Mouse (Mus musculus): ENCODE measurements around the gene Aldh1a1.
"Not testable (repeated sequence)": the region's sequence is repeated elsewhere in the genome, so short reads cannot be mapped to it uniquely, and the experiment has no call there.

Aldh1a1 gene

DNA sequence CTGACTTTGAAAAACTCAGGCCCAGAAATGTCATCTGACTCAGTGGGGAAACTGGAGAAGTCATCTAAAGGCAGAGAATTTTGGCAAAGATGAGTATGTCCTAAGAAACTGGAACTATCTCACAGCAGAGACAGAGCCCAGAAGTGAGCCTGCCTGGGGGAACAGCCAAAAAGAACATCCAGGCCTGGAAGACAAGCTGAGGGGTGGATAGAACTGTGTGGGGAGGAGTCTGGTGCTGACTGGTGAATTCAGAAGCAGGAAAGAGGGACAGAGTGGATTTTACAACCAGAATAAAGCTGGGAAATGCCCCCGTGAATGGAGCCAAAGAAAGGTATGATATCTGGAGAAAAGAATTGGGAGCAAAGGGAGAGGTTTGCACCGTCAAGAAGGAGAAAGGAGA lies at the start of gene Aldh1a1:
Gene Aldh1a1 (plus strand): TSS at position 225 of the 400 bp plus-strand sequence.
- no peak for DNase-seq (ENCODE audit: low spot score)

DNA sequence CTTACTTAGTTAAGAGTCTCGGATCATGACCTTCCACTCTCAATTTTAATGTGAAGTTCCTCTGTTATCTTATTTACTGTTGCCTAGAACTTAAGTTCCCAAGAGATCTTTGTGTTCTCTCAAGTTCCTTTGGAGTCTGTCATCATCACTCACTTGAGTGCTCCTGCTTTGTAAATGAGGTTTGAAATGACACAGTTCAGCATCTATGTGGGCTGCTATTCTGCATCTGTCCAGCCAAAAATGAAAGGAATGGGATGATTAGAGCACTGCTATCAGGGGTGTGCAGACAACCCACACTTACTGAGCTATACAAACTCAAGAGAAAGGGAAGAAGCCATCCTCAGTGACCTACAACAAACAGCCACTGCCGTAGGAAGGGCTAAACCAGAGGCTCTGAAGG lies 44.7 kb upstream of the Aldh1a1 start:
- no peak for DNase-seq (ENCODE audit: low spot score)

DNA sequence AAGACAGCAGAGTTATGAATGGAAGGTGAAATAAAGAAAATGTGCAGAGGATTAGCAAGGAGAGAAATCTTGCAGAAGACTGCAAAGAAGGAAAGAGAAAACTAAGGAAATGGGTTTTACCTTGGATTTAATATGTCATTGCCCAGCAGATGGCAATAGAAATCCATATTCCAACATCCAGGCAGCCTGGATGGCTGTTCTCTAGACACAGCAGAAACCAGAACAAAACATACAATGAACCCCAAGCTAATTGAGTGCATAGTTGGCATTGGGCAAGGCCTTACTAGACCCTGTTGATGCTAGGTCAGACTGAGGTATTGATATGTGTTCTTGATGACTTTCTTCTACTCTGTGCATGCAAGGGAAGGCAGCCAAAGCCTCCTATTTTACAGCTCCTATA lies 43.0 kb upstream of the Aldh1a1 start:
- peak; percentile 24 for DNase-seq (ENCODE audit: low spot score)

DNA sequence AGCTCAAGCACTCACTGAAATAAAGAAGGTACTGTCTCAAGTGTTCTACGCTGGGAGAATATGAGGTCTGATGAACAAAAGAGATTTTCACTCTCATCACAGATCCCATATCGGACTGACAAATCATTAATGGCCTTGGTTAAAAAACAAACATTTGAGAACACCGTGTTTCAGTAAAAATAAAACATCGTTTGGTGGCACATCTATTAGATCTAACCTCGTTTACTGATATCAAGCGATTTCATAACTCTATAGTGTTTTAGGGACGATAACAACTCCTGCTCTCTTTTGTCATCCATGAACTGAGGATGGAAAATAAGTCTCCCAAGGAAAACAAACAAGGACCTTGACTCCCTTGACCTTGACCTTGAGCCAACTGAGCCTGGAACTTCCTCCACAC lies 41.5 kb upstream of the Aldh1a1 start:
- DNase-seq (ENCODE audit: low spot score), result no peak

DNA sequence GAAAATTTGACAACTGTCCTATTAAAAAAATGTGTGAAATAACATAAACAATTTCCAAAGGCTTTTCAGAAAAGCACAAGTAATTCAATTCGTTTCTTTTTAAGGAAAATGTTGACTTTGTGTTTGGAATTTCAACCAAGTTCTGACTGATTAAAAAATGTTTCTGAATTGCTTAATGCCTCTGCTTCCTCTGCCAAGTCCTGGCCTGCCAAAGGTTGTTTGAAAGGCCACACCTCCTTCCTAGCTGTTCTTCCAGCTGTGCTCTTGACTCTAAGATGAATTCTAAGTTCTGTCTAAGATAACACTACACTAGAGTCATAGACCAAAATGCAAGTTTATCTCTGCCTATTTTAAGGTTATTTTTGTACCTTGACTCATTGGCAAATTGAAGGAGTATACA lies 8.0 kb upstream of the Aldh1a1 start:
- no peak for DNase-seq (ENCODE audit: low spot score)

DNA sequence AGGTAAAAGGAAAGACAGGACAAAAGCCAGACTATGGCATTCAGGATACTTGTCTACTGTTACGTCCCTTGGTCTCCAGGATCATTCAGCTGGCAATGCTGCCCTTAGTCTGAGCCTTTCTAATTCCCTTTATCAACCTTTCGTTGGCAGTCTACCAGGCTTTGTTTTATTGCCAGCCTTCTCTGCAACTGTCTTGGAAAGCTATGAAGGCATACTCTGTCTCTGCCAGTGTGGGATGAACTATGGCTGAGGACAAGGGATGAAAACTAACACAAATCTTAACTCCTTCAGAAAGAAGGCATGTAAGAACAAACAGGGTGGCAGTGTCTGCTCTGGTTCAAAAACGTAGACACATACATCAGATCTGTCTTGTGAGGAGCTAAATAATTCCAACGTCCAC lies 565 bp upstream of the Aldh1a1 start:
- no peak for DNase-seq (ENCODE audit: low spot score)

DNA sequence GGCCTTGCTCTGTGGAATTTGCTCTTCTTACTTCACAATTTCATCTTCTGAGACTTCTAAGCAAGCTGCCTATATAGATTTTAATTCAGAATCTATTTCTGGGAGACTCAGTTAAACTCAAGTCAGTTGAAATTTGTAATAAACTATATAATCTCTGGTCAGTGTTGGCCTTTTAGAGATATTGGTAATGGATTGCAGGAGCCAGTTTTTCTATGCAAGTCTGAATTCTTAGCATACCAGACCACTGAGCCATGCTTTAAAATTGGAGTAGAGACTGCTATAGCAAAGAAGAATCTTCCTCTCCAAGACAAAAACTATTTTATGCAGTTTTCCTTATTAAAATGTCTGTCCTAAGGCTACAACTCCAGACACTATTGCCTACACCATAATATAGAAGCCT lies 4.0 kb downstream of the Aldh1a1 start:
- DNase-seq (ENCODE audit: low spot score), result no peak

DNA sequence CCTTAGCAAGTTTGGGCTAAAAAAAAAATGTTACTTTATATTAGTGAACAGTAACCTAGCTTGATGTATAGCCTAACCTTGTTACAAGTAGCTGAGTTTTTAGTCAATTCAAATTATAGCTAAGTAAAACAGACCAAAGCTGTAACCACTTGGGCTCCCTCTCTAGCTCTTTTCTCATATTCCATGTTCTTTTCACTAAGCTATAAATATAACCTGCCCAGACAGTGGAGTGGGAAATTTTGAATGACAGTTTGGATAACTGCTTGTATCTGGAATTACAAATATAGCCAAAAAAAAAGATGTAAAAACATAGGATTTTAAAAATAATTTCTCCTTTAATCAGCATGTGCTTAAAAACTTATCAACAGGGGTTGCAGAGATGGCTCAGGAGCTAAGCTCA lies 12.8 kb downstream of the Aldh1a1 start:
- no peak for DNase-seq (ENCODE audit: low spot score)

DNA sequence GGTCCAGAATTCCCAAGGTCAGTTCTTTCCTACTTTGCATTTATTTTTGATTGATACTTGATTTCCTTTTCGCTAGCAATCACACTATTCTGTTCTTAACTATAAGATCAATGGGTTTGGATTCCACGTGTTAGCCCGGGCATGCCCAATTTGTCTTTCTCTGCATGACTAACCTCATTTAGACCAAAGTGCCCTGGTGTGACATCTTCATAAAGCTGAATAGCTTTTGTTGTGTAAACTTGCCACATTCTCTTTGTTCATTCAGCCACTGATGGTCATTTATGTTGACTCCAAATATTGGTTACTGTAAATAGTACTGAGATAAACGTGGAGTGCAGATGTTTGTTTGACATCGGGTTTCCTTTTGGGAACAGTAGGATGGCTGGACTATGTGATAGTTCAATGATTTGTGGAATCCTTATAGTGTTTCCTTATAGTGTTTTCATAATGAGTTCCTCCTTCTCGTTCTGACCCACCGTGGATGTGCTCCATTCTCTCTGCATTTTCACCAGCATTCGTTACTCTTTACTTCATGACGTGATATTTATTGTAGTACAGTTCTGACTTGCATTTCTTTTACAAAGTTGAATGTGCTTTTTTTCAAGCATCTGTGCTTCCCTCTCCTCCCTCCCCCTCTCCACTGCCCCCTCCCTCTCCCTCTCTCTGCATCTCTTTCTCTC lies 14.6 kb downstream of the Aldh1a1 start:
- DNase-seq (ENCODE audit: low spot score), result no peak

DNA sequence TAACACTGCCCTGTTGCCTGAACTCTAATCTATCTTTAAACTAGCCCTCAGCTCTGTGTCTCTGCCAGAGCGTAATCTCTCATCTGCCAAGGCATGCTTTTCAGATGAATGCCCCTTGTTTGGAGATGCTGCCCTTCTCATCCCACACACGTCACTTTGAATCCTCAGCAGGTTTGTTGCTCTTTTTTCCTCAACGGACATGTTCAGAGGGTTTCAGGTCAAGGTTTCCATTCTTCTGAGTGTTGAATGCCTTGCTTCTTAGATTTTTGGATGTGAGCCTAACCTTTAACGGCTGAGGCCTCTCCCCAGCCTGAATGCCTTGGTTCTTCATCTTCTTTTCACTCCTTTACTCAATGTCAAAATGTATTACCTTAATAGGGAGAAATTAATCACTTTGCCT lies 16.1 kb downstream of the Aldh1a1 start:
- DNase-seq (ENCODE audit: low spot score), result no peak

DNA sequence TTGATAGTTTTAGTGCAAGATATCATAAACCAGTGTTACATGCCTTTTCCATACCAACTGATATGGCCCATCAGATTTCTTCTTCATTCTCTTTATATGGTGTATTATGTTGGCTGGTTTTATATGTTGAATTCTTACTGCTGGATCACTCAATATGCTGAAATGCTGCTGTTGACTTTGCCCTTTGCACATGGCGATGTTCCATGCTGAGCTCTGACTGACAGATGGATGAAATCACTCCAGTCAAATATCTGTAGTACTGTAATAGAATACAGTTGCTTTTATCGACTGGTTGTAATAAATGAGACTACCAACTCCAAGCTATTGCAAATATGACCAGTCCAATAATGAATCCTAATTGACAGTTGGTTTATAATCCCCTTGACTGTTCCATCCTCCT lies 19.5 kb downstream of the Aldh1a1 start:
- DNase-seq (ENCODE audit: low spot score), result no peak

DNA sequence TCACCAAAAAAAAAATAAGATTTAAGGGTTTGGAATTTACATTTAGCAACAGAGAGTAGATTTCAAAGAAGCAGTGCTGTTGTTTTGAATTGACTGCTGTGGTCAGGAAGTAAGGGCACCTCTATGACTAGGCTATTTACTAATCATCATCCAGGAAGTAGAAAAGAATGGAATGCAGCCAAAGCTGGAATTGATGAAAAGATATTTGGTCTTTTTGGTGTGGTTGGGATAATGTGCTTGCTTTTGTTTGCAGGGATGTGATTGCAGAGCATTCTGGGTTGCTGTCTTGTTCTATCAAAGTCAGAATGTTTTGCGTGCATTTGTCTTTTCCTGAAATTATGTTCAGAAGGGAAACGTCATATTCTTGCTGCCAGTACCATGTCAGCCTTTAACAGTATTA lies 20.7 kb downstream of the Aldh1a1 start:
- no peak for DNase-seq (ENCODE audit: low spot score)

DNA sequence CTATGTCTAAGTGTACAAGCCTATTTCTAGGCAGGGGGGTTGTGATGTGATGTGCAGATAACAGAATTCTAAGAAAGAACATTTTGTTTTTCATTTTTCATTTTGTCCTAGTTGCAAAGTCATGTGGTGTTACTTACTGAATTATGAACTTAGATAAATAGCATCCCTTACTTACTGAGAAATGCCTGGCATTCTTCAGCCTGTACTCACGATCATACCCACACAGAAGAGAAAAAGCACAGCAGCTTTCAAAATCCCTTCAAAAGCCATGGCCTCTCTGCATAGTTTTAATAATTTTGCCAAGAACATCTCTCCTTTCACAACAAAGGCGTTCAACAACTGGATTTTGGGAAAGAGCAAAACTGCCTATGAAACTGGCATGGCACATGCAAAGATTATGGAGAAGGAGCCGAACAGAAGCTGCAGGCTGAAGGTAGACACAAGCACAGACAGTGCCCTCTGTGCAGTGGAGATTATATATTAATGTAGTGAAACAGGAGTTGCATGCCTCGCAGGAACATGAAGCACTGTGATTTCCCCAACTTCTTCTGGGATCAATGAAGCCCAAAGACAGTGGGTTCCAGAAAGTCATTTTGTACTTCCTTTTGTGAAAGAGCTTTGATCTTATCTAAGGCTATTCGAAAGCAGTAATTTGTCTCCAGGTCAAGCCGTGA lies 21.3 kb downstream of the Aldh1a1 start:
- no peak for DNase-seq (ENCODE audit: low spot score)

DNA sequence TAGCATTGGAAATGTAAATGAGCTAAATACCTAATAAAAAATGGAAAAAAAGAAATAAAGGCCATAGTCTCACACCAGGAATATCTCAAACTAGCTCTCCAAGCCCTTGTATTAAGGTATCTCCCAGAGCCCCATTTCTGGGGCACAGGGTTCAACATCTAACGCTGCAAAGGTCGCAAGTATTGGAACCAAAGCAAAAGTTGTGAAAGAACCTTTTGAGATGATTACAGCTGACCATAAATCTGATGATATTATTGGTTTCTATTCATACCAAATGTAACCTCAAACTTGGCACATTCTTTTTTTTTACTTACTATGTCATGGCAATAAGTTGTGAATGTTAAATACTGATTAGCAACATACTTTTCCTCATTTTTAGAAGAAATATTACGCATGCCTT lies 24.0 kb downstream of the Aldh1a1 start:
- no peak for DNase-seq (ENCODE audit: low spot score)

DNA sequence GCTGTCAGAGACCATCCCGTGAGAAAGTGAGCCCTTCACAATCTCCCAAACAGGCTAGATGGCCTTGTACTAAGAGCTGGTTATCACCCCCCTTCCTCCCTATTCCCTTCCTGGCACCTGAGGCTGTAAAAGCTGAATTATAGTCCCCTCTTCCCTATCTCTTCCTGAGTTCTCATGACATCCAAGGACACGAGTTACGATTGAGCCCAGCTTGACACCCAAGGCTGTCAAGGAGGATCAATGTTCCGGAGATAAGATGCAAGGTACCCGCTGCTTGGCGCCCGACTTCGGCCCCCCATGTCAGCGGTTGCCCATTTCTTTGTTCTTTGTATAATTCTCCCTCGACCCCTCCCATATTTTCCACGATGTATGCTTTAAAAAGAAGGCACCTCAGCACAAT lies 36.6 kb downstream of the Aldh1a1 start:
- DNase-seq (ENCODE audit: low spot score), result not testable (repeated sequence)

DNA sequence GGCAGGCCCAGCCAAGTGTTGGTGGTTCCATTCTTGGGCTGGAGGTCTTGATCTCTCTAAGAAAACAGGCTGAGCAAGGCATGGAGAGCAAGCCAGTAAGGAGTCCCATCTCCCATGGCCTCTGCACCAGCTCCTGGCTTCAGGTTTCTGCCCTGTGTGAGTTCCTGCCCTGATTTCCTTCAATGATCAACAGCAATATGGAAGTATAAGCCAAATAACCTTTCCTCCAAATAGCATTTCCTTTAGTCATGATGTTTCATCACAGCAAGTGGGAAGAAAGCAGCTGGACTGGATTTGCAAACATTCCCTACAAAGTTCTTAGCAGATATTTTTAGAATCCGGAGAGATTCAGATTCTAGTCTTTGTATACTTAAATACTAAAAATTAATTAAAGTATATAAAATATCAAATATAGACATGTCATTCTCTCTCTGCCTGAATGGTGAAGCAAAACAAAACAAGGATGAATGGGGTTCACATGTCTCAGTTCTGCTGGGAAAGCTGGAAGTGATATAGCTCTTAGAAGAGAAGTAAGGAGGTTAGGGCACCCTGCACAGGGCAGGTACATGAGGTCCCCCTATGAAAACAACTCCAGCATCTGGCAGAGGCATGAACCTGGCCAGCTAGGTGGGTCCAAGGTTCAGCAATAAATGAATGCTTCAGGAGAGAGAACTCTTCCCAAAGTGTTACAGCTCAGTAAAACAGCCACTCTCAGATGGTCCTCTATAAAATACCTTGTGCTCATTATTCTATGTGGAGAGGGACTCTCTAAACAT lies 37.6 kb downstream of the Aldh1a1 start:
- no peak for DNase-seq (ENCODE audit: low spot score)

DNA sequence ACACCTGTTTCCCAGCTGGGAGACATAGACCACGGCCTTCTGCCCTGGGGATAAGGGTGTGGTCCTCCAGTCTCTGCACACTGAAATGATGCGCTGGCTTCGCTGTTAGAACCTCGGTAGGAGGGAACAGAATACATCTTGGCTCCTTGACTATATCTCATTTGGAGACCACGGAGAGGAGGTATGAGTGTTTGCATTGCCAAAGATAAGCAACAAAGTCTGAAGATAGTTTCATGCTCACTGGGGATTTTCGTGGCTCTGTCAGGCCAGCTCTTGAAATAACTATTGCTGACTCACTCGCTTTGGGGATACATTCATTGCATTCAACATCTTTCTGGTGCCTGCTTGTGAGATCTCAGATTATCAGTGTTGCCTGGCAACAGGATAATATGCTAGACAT lies 44.0 kb downstream of the Aldh1a1 start:
- no peak for DNase-seq (ENCODE audit: low spot score)

DNA sequence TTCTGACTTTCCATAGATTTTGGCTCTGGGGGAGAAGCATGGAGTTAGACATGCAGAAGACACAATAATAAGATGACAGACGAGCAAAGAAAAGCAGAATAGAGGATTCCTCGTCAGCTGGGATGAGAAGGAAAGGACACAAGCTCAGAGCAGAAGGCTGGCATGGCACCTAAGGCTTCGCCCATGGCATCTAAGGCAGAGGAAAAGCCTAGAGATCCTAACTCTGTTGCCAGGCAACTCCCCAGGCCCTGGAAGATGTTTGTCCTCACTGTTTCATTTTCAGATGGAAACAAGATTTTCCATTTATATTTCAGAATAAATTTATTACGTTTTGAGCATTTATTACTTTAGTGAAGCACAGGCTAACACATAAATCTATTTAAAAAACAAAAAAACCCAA lies 48.5 kb downstream of the Aldh1a1 start:
- DNase-seq (ENCODE audit: low spot score), result no peak

DNA sequence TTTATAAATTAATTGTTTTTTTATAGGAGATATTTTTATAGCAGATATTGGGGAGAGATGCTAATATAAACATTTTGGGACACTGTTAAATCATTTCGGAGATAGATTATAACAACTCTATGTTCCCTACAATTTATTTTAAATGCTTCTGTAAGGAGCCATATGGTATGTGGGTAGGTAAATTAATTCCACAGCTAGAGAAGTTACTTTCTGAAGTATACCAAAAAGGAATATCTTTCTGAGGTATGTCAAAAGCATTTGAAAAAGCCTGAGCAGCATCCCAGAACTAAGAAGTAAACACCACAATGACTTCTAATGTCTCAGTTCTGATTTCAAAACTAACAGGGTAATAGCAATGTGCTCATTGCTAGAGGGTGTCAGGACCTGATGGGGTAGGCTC lies 49.4 kb downstream of the Aldh1a1 start:
- DNase-seq (ENCODE audit: low spot score), result no peak

DNA sequence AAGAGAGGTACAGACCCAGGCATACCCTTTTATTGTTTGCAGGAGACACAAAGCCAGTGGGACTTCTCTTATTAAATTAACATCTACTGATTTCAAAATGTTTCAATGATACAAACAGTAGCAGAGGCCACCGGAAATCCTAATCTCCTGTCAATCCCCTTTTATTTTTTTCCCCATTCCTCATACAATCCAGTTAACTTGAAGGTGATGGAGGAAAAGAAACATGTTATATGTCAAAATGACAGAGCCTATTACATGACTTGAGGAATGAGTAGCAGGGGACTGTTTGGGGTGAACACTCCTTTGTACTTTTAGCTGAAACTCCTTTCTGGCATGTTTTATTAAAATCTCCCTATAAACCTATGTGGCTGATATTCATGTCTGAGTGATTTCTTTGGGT lies 51.3 kb downstream of the Aldh1a1 start:
- no peak for DNase-seq (ENCODE audit: low spot score)

DNA sequence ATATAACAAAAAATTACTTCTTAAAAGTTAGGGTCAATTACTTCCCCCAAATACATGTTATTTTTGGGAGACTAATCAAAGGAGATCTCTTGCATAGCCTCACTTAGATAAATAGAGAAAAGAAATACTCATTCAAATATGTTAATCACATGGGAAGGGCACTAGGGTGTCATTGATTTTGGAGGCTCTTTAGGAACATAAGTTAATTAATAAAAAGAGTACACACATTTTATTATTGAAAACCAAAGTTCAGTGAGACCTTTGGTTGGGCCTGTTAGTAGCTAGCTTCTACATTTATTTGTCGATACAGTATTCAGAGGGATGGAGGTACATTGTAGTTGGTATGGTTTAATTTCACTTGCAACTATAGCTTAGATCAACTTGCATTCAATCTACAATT lies 52.4 kb downstream of the Aldh1a1 start:
- no peak for DNase-seq (ENCODE audit: low spot score)

DNA sequence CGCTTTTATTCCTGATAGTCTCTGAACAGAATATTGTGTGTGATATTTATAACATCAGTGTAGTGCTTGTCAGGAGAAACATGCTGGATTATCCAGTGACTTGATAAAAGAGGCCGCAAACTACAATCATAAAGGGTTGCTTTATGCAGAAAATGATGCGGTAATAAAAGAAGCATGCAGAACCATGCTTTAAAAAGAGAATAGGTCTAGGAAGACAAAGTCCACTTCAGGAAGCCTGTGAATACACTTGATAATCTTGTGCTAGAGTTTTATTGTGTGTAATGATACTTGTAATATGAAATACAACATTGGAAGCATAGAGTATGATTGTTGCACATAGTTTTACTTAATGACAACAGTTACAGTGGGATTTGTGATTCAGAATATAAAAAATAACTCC lies 54.5 kb downstream of the Aldh1a1 start:
- no peak for DNase-seq (ENCODE audit: low spot score)

DNA sequence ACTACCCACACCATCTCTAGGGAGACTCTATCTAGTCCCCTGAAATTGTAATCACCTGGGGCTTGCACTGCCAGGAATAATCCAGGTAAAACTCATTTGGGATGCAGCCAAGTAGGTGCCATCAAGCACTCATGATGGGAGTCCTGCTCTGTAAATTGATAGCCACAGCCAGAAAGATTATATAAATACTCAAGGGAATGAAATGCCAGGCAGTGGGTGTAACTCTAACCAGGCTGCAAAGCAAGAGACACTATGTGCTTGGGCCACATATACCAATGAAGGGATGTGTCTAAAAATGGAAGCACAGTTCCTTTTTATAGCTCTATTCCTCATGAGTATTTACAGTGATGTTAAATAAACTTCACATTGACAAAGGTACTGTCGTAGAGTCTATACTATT lies 56.9 kb downstream of the Aldh1a1 start:
- DNase-seq (ENCODE audit: low spot score), result no peak
